Mouse (Mus musculus) CH12.LX (cell line): ENCODE measurements around the gene Ccn5.

Source experiments
- CTCF ChIP-seq, 2 experiments: IDR thresholded peaks in 1 of 2; conservative IDR thresholded peaks in 1 of 2; 2 replicates each; pipeline ENCODE4 v1.5.1; 2011 to 2012; ENCODE audit warnings: low read depth in 2 of 2, low read length in 2 of 2, improper control_type of control experiment in 1 of 2, inconsistent platforms in 1 of 2, mild to moderate bottlenecking in 1 of 2, moderate library complexity in 1 of 2
- EP300 ChIP-seq: IDR thresholded peaks from 2 replicates; pipeline ENCODE4 v1.6.1; 2011; ENCODE audit warnings: low read length, improper control_type of control experiment
- MAFK ChIP-seq: IDR thresholded peaks from 2 replicates; pipeline ENCODE4 v1.6.1; 2011; ENCODE audit warnings: low read length, improper control_type of control experiment; ENCODE audit not compliant: insufficient replicate concordance
- RAD21 ChIP-seq: IDR thresholded peaks from 2 replicates; pipeline ENCODE4 v1.6.1; 2011; ENCODE audit warnings: low read depth, mild to moderate bottlenecking, low read length, improper control_type of control experiment, moderate library complexity
- SMC3 ChIP-seq: IDR thresholded peaks from 2 replicates; pipeline ENCODE4 v1.6.1; 2011; ENCODE audit warnings: low read depth, low read length, improper control_type of control experiment
- TBP ChIP-seq: conservative IDR thresholded peaks from 2 replicates; pipeline ENCODE4 v1.6.1; 2011; ENCODE audit warnings: low read depth, low read length, improper control_type of control experiment
- TCF12 ChIP-seq: IDR thresholded peaks from 2 replicates; pipeline ENCODE4 v1.6.1; 2014; ENCODE audit warnings: low read depth, mild to moderate bottlenecking, inconsistent platforms, low read length, improper control_type of control experiment
- ZMIZ1 ChIP-seq: IDR thresholded peaks from 2 replicates; pipeline ENCODE4 v1.6.1; 2012; ENCODE audit warnings: low read depth, mild to moderate bottlenecking, inconsistent platforms, low read length, improper control_type of control experiment

- TF ChIP-seq CTCF (conservative IDR thresholded peaks at IDR 0.05 in 1 of 2, IDR thresholded peaks at IDR 0.05 in 1 of 2; ENCODE audit: low read depth in 2 of 2, low read length in 2 of 2), result no peak
- no peak for TF ChIP-seq RAD21
- no peak for TF ChIP-seq TBP
- no peak for TF ChIP-seq MAFK
- no peak for TF ChIP-seq SMC3
- no peak for TF ChIP-seq TCF12
- no peak for TF ChIP-seq ZMIZ1
- TF ChIP-seq EP300, result no peak
These were observed 10.5 kb downstream of the Ccn5 start for GRCm38 (mm10) chr2:163831163-163831562.
